Mouse (Mus musculus) heart, postnatal 0 days (tissue): ENCODE measurements around the gene Zcchc14.

Source experiments
- CTCF ChIP-seq: IDR thresholded peaks from 2 replicates; pipeline ENCODE4 v1.5.1; 2016; ENCODE audit warnings: antibody characterized with exemption, control low read depth, low read depth
- EP300 ChIP-seq: IDR thresholded peaks from 2 replicates; pipeline ENCODE4 v1.6.1; 2016; ENCODE audit warnings: antibody characterized with exemption, low read depth

- no peak for TF ChIP-seq EP300
- TF ChIP-seq CTCF: no peak
These were observed 50.3 kb downstream of the Zcchc14 start for GRCm38 (mm10) chr8:121602411-121602810.
